Mouse (Mus musculus): ENCODE results near the gene Dcun1d3. TPM values are rescaled to one million over a fixed set of nuclear protein-coding genes. Genes with fewer than 3 reads are reported as not detected.

The Dcun1d3 gene
- 2.6 and 5.4 TPM in 2 replicates for polyA plus RNA-seq (2012)

DNA sequence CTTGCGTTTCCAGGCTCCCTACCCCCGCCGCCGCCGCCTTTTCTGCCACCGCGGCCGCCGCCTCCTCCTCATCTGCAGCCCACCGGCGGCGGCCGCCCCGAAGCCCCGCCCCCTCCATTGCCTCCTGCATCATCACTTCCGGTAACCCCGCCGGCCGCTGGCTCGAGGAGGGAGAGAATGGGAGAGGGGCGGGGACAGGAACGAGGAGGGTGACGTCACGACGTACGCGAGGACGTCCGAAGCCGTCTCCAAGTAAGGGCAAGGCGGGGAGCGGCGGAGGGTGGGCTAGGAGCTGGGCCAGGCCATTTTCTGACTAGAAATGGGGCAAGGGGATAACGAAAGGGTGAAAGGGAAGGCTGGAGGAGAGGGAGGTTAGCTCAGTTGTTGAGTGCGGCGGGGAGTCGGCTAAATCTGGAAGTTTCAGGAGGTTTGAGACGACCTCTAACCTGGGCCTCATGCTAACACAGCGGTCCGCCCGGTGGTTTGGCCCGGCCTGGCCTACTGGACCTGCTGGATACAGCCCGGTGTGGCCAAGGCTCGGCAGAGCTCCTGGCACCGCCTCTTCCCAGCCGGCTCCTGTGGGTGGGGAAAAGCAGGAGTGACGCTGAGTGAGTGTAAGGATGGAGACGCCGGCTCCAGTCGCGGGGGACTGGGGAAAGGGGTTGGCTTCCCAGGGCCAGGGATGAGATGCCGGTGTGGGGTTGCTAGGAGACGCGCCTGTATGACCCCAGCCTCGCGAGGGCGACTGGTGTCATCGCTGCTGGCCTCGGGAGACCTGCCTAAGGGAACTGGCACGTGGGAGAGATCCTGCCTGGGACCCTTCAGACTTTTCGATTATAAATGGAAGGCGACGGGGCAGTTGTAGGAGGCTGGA is at the start of gene Dcun1d3, which contains the start of gene Lyrm1:
TSS of gene Dcun1d3 (minus strand) at position 660 of the 874 bp plus-strand sequence.
TSS of gene Lyrm1 (plus strand) at position 223 of the 874 bp plus-strand sequence.

Other genes with a start within 250 kb of the Dcun1d3 start
- not detected in 2 replicates for gene Acsm4, start 206.3 kb downstream of the Dcun1d3 start, polyA plus RNA-seq (2012)
- 35.4 and 46.0 TPM in 2 replicates for gene Thumpd1, start 175.5 kb downstream of the Dcun1d3 start, polyA plus RNA-seq (2012)
- gene Acsm3, start 135.4 kb downstream of the Dcun1d3 start, polyA plus RNA-seq (2012), result not detected in 2 replicates
- 3.6 and 3.9 TPM in 2 replicates for gene Rexo5, start 102.3 kb downstream of the Dcun1d3 start, polyA plus RNA-seq (2012)
- 0.40 and 0.69 TPM in 2 replicates for gene Eri2, start 102.2 kb downstream of the Dcun1d3 start, polyA plus RNA-seq (2012)
- gene Lyrm1, start 437 bp downstream of the Dcun1d3 start, polyA plus RNA-seq (2012), result 1.9 and 2.0 TPM in 2 replicates
- not detected in 2 replicates for gene Dnah3, start 199.0 kb upstream of the Dcun1d3 start, polyA plus RNA-seq (2012)
- 8.5 and 8.6 TPM in 2 replicates for gene Tmem159, start 206.1 kb upstream of the Dcun1d3 start, polyA plus RNA-seq (2012)
- not detected in 2 replicates for gene Zp2, start 249.0 kb upstream of the Dcun1d3 start, polyA plus RNA-seq (2012)